Mouse (Mus musculus) cerebellum, postnatal 14 days (tissue): ENCODE results near the gene Klhl13.

Source experiments
- DNase-seq, 2 experiments: peaks; one replicate each; pipeline ENCODE4 v3.0.0; 2021; ENCODE audit warnings: mixed read lengths in 2 of 2

The Klhl13 gene

DNA sequence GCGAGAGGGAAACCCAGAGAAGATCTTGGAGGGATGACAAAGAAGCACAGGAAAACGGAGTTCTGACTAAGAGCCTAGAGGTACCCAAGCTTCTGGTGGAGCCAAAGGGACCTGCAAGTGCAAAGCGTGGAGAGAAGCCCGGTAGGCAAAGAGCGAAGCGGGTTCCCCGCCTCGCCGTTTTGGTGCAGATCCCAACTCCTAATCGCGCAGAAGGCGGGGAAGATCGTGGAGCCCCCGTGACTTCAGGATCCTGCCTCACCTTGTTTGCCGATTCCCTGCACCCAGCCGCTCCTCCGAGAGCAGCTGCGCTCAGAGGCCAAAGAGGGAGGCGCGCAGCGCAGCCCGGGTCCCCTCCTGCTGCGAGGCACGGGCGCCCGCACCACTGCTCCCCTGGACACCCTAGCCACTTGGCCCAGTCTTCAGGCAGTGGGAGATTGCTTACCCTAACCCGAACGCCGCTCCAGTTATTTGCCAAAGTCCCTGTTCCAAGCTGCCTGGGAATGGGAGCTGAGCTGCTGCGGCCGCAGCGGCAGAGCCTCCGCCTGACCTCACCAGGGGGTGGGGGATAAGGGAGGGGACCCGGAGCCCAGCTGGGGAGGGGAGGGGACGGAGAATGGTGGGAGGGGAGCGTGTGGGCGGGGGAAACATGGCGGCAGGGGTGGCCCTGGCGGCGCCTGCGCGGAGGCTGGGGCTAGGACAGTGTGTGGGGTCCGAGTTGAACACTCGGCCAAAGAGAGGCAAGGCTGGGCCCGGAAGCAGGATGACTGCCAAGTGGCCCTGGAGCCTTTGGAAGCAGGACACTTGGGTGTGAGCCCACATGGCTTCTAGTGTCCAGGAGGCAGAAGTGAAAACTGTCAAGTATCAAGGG lies at the start of gene Klhl13:
Gene Klhl13, minus strand, starts transcription at position 569 of the 868 bp plus-strand sequence.
- DNase-seq, result peak; percentile 43 to 54

DNA sequence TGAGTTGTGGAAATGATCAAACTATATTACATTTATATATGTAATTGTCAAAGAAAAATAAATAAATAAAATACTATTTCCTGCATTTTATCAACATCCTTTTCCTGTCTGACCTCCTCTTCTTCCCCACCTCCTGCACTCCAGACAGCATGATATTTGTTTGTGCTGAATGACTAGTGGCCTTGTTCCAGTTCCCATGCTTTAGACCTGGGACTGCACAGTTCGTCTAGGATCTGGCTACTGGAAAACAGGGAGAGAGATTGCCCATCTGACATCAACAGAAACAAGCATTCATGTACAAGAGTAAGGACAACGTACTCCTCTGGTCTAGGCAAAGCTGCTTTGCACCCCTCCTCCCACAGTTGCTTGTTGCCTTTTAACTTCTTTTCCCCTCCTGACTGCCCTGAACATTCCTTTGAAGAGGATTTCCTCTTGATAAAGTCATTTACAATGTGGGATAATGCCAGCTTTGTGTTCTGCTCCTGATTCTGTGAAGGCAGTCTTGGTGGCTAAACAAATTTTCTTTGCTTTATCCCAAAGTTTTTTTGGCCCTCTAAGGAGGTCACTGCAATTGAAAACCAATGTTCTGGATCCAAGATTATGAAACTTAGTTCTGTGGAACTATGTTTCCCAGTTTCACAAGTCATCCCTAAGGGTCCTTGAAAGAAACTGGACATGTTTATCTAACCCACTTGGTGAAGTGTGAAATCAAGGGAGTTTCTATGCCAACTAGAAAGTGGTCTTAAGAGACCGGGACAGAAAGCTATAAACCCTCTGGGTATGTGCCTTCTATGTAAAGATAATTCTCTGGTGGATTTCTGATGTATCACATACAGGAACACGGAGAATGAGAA lies 44.6 kb upstream of the Klhl13 start:
- no peak for DNase-seq

DNA sequence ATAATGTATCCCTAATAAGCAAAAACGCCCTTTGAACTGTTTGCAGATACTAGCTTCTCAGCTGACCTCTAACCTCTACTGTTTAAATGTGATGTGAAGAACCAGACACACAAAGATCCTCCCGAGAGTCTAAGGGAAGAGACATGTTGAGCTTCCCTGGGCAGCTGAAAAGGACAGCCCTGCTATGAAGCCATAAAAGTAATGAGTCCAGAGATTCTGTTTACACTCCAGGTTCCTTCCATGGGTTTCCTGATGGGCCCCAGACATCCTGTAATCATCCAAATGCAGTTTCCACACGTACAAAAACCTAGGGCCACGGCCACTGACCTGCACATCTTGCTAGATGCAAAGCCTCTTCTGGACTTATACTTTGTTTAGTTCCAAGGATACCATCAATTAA lies 23.8 kb upstream of the Klhl13 start:
- no peak for DNase-seq

DNA sequence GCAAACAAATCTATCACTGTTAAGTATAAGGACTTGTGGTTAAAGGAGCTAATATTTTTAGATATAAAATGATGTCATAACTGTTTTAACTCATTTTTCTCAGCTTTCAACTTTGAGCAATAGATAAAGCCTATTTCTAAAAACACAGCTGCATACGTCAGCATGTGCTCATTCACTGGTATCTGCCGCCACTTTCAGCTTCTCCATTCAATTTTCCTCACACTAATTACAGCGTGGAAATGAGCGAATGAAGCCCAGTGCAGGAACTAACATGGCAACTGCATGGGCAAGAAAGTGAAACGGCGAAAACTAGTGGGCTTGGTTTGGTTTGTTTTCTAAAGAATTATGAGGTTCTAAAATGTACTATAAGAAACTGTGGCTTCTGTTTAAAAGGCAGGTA lies 1.4 kb downstream of the Klhl13 start:
- no peak for DNase-seq

DNA sequence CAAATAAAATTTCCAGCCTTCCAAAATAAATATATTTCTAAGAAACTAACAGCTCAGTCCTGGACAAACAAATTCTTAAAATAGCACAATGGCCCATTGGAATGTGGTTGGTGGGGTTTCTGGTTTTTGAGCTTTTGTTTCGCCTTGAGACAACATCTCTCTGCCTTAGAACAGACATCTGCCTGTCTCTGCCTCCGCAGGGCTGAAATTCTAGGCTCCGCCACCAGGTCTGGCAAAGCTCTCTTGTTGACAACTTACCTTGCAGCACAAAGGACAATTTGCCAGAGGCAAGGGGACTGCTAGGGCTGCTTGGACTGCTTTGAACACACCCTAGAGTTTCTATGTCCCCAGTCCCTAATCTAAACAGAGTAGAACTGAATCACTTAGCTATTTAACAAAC lies 4.4 kb downstream of the Klhl13 start:
- no peak for DNase-seq

DNA sequence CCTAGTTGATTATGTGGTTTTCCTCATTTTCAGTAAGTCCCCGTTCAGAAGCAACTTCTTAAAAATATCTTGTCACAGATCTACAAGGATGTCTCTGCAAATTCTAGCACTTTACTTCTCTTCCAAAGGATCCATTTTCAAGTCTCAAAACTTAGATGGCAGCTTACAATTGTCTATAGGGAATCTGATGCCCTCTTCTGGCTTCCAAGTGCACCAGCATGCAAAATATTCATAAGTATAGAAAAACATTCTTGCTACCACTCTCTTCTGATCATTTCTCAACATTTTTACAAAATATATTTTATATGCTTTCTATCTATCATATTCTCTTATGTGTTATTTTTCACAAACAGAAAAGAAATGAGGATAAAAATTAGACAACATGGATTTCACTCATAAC lies 14.8 kb downstream of the Klhl13 start:
- no peak for DNase-seq

DNA sequence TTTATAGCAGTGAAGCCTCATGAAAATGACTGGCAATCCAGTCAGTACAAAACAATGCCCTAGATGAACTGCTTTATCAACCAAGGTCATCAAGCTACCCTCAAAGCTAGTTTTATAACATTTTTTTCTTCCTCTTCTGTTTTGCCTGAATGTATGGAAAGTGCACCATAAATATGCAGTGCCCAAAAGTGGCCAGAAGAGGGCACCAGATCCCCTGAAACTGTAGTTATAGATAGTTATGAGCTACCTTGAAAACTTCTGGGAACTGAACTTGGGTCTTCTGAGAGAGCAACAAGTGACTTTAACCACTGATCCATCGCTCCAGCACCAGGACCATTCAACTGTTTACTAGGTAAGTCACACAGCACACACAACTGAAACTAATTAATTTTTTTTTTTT lies 36.8 kb downstream of the Klhl13 start:
- DNase-seq, result peak; percentile 3 to 5

DNA sequence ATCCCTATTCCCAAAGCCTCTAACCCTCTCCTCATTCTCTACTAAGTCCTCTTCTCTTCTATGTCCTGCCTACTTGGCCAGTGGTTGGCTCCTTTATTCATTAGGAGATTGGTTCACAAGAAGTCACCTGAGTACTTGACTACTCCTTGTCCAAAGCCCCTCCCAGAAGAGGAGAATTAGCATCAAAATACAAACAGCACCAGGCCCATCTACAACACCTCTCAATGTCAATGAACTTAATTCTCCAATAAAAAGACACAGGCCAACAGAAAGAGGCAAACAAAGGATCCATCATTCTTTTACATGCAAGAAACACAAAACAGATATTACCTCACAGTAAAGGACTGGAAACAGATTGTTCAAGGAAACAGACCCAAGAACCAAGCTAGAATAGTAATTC lies 46.0 kb downstream of the Klhl13 start:
- DNase-seq, result no peak

DNA sequence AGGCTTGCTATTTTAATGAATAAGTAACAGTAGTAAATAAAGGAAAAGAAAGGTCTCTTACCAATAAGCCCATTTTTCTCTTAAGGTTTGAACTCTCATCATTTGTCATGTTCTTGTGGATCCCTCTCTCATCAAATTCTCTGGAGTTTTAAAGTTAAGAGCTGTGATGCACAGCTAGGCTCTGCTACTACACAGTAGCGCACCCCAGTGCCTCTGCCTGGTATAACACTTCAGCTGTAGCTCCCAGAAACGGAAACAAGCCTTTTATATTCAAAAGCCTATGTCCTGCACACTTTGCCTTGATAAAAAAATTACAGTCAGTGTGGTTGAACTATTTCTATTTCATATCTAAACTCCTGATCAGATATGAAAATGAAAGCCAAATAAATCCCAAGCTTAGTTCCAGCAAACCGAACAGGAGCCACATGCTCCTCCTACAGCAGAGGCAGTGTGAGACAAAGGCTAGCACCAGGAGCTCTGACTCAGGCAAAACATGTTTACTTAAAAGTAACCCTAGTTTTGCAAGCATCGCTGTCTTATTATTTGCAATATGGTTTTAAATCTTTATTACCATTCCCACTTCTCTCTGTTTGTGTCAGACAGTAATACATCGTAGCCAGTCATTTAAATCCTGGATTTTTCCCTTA lies 68.8 kb downstream of the Klhl13 start:
- DNase-seq, result peak; percentile 60 to 74

DNA sequence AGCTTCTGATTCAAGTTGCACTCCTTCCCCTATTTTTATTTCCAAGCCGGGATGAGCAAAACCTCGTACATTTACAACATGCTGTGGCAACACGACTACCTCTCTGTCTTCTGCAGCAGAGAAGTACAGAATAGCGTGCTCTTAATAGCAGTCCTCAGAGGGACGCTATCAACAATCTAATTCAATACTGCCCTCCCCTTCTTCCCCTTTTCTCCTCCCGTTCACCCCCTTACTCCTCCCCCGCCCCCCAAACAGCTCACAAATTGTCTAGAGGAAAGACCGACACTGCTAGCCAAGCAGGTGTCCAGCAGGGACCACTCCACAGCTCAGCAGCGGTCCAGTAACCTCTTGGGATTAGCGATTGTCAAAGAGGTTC lies 79.5 kb downstream of the Klhl13 start:
- DNase-seq, result peak in 1 of 2 experiments; percentile 1

DNA sequence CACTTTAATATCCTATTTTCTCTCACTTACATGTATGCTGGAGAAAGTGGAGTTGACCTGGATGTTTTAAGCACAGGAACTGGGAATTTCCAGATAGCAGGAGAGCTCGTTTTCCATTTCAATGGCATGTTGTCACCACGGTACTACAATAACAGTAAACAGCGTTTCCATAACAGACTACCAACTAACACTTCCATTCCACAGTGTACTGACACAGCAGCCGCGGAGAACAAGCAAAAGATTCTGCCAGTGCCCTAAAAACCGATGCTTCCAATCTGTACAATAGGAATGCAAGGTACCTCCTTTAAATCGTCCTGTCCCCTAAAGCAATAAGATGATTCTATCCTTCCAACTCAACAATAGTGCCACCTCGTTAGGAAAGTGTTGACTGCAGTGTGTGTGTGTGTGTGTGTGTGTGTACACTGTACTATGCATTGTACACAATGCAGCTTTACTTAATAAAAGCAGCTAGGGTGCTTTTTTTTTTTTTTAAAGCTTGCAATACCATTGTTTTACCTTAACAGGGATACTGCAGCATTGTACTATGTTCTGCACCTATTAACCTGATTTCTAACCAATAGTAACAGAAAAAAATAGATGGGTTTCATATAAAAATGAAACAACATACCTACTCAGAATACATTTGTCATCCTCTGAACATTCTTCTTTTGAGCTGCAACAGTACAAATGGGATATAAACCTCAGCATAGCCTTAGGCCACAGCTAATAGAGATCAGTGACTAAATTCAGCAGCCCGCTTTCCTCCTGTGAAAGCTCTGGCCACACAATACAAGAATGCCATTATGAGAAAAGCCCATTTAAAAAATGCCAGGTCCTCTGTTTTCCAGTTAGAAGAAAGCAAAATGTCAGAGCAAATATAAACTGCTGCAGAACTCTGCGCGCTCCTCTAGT lies 80.1 kb downstream of the Klhl13 start:
- peak in 1 of 2 experiments; percentile 5 for DNase-seq

DNA sequence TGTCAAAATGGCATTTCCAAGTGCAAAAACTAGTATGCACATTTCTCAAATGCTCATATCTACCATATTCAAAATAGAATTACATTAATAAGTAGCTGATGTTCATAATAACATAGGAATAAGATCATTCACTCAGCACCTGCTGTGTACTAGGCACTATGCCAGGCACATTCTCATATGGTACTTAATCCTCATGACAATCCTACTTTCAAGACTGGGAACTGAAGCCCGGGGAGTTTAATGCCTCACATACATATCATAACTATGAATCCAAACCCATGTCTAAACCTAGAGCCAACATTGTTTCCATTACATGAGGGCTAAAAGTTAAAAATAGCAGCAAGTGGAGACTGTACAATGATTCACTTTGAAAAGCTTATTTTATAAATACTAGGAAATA lies 97.3 kb downstream of the Klhl13 start:
- peak; percentile 6 to 10 for DNase-seq

DNA sequence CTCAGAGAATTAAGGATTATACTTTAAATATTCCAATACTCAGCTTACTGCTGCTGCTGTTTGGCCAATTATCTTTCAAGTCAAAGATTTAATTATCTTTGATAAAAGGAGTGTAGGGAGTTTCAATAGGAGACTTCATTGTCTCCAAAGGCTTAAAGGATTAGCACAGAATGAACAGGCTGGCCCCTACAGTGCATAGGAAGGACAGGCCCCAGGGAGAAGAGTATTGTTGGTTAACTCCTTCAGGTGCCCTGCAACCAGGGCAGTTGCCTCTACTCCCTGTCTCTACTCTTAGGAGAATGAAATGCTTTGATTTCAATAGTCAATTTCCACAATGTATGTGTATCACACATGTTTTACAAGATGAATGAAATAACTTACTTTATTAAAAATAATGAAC lies 116.1 kb downstream of the Klhl13 start:
- DNase-seq, result no peak
